Mouse (Mus musculus) left cerebral cortex, postnatal 14 days (tissue): ENCODE measurements around the gene Iltifb. TPM values are rescaled to one million over a fixed set of nuclear protein-coding genes. Genes with fewer than 3 reads are reported as not detected.
"Not testable (repeated sequence)": the region's sequence is repeated elsewhere in the genome, so short reads cannot be mapped to it uniquely, and the experiment has no call there.

Source experiments
- DNase-seq, 2 experiments: peaks; one replicate each; pipeline ENCODE4 v3.0.0; 2021 to 2022; ENCODE audit warnings: low spot score in 2 of 2, mixed read lengths in 1 of 2
- intact Hi-C: fragments of 180-260 bp; cut with DNase I; formaldehyde crosslinking; loops from one replicate; pipeline ENCODE4 v1.15.1; 2025
- long read RNA-seq, 2 experiments: library from polyadenylated mRNA; stranded (forward); transcript quantifications; one replicate each; pipeline ENCODE4 v2.0.0; 2021
- total RNA-seq, 2 experiments: library from RNA; stranded (reverse); gene quantifications; 2 replicates each; pipeline ENCODE4 v1.2.3; 2021

Iltifb gene
- total RNA-seq: not detected
- long read RNA-seq, experiment 1: 0 reads
- long read RNA-seq, experiment 2: 0 reads

- DNase-seq: no peak
- intact Hi-C loops: no loop called here
Measured at GRCm38 (mm10) chr10:118294938-118295337, at the start of gene Iltifb. Gene Iltifb (minus strand): TSS chr10:118295038.

- intact Hi-C loops, DNase-seq: not testable (repeated sequence)
Measured at GRCm38 (mm10) chr10:118343155-118343554, 48.3 kb upstream of the Iltifb start, which contains the start of gene Gm9046. Gene Gm9046 (minus strand): TSS chr10:118343255.

- intact Hi-C loops: not testable (repeated sequence)
Measured at GRCm38 (mm10) chr10:118337731-118338130, 42.9 kb upstream of the Iltifb start, which contains the start of gene Gm9045. Gene Gm9045 (minus strand): TSS chr10:118337831.

GRCm38 (mm10) chr10:118332308-118332707 lies 37.5 kb upstream of the Iltifb start, which contains the start of gene Gm9044:
Gene Gm9044 (minus strand): TSS chr10:118332408.
- DNase-seq, intact Hi-C loops: not testable (repeated sequence)

More at GRCm38 (mm10) chr10:118337731-118338130, 42.9 kb upstream of the Iltifb start, which contains the start of gene Gm9045:
- not testable (repeated sequence) for DNase-seq

- not testable (repeated sequence) for DNase-seq
Measured at GRCm38 (mm10) chr10:118326869-118327268, 32.0 kb upstream of the Iltifb start, which contains the start of gene Gm9040. Gene Gm9040 (minus strand): TSS chr10:118326969.

GRCm38 (mm10) chr10:118319024-118319423 lies 24.2 kb upstream of the Iltifb start:
- DNase-seq: no peak
- intact Hi-C loops: no loop called here

More at GRCm38 (mm10) chr10:118326869-118327268, 32.0 kb upstream of the Iltifb start, which contains the start of gene Gm9040:
- intact Hi-C loops: not testable (repeated sequence)

GRCm38 (mm10) chr10:118302133-118302532 lies 7.3 kb upstream of the Iltifb start:
- intact Hi-C loops, DNase-seq: not testable (repeated sequence)

GRCm38 (mm10) chr10:118283016-118283415 lies 11.8 kb downstream of the Iltifb start:
- intact Hi-C loops, DNase-seq: not testable (repeated sequence)

- DNase-seq, intact Hi-C loops: not testable (repeated sequence)
Measured at GRCm38 (mm10) chr10:118282565-118282964, 12.3 kb downstream of the Iltifb start.

GRCm38 (mm10) chr10:118278069-118278468 lies 16.8 kb downstream of the Iltifb start:
- intact Hi-C loops, DNase-seq: not testable (repeated sequence)

GRCm38 (mm10) chr10:118271416-118271815 lies 23.4 kb downstream of the Iltifb start:
- intact Hi-C loops, DNase-seq: not testable (repeated sequence)

- DNase-seq, intact Hi-C loops: not testable (repeated sequence)
Measured at GRCm38 (mm10) chr10:118268812-118269211, 26.0 kb downstream of the Iltifb start.

- intact Hi-C loops, DNase-seq: not testable (repeated sequence)
Measured at GRCm38 (mm10) chr10:118258388-118258787, 36.5 kb downstream of the Iltifb start, which contains the start of gene Gm32802. Gene Gm32802 (plus strand): TSS chr10:118258688.

- intact Hi-C loops: no loop called here
- DNase-seq: peak; percentile 26 to 32
Measured at GRCm38 (mm10) chr10:118250852-118251295, 44.0 kb downstream of the Iltifb start.

- DNase-seq: peak; percentile 5 to 16
- intact Hi-C loops: not testable (repeated sequence)
Measured at GRCm38 (mm10) chr10:118249006-118249595, 45.7 kb downstream of the Iltifb start.

- intact Hi-C loops, DNase-seq: not testable (repeated sequence)
Measured at GRCm38 (mm10) chr10:118240680-118241079, 54.2 kb downstream of the Iltifb start, which contains the start of gene Gm32717. Gene Gm32717 (minus strand): TSS chr10:118240780.

Other genes starting within 250 kb of the Iltifb start
- gene Mdm1, start 153.2 kb downstream of the Iltifb start, total RNA-seq: 1 to 10 TPM; 8.3 to 8.6 TPM
- gene Il22, start 90.1 kb downstream of the Iltifb start, total RNA-seq: not detected
- under 1 TPM; 0.75 to 0.85 TPM for gene Gm32717, start 54.3 kb downstream of the Iltifb start, total RNA-seq
- gene Gm32802, start 36.4 kb downstream of the Iltifb start, total RNA-seq: under 1 TPM; 0.75 to 0.85 TPM
- gene Gm9040, start 31.9 kb upstream of the Iltifb start, total RNA-seq: not detected
- gene Gm9044, start 37.4 kb upstream of the Iltifb start, total RNA-seq: not detected
- not detected for gene Gm9045, start 42.8 kb upstream of the Iltifb start, total RNA-seq
- not detected for gene Gm9046, start 48.2 kb upstream of the Iltifb start, total RNA-seq
- gene Gm9048, start 53.6 kb upstream of the Iltifb start, total RNA-seq: not detected
- gene Gm9049, start 59.1 kb upstream of the Iltifb start, total RNA-seq: not detected
- gene Ifng, start 146.0 kb upstream of the Iltifb start, total RNA-seq: not detected